Mouse (Mus musculus): ENCODE measurements at regions not wholly inside any gene's neighbourhood (a gene's known extent, or its start where the extent isn't known, plus 50 kb on each side); places are given as distances from the start of the nearest gene placed in this dataset.

GRCm38 (mm10) chr10:37667031-37667745 is 528.5 kb upstream of the Marcks start:
- TF ChIP-seq POLR2A (IDR thresholded peaks at IDR 0.05; ENCODE audit: insufficient read depth, low read length) (no peak), CTCF (IDR thresholded peaks at IDR 0.05; ENCODE audit: low read depth, low read length) (no peak), EP300 (IDR thresholded peaks at IDR 0.05; ENCODE audit: insufficient read depth, low read depth, low read length) (0 out of 2 replicates have a peak, but pooled peaks have one; percentile 45)

All from ES-Bruce4 (cell line).